Mouse (Mus musculus) CH12F3 (cell line): ENCODE measurements around the gene Slc37a2.
"Not testable (repeated sequence)": the region's sequence is repeated elsewhere in the genome, so short reads cannot be mapped to it uniquely, and the experiment has no call there.

ENCODE experiments used
- in situ Hi-C: fragments of 300-500 bp; cut with MboI; formaldehyde crosslinking; loops from 2 replicates; pipeline ENCODE4 v1.14.3; 2020; ENCODE audit warnings: low sequenced_read_pairs

The Slc37a2 gene

GRCm38 (mm10) chr9:37255149-37255888, at the start of gene Slc37a2:
Gene Slc37a2 (minus strand): TSS chr9:37255738.
- in situ Hi-C loops = no loop called here

GRCm38 (mm10) chr9:37301720-37302119, 46.2 kb upstream of the Slc37a2 start:
- in situ Hi-C loops = no loop called here

- in situ Hi-C loops = not testable (repeated sequence)
Observed at GRCm38 (mm10) chr9:37300501-37300900, 45.0 kb upstream of the Slc37a2 start.

- in situ Hi-C loops = no loop called here
Observed at GRCm38 (mm10) chr9:37295586-37295985, 40.0 kb upstream of the Slc37a2 start.

GRCm38 (mm10) chr9:37266622-37267021, 11.1 kb upstream of the Slc37a2 start:
- in situ Hi-C loops = no loop called here

GRCm38 (mm10) chr9:37255889-37256225, 319 bp upstream of the Slc37a2 start:
- in situ Hi-C loops = no loop called here

GRCm38 (mm10) chr9:37254531-37255110, 917 bp downstream of the Slc37a2 start:
- in situ Hi-C loops = no loop called here

GRCm38 (mm10) chr9:37250631-37251030, 4.9 kb downstream of the Slc37a2 start:
- in situ Hi-C loops = no loop called here

- in situ Hi-C loops = no loop called here
Observed at GRCm38 (mm10) chr9:37249976-37250375, 5.6 kb downstream of the Slc37a2 start.

- in situ Hi-C loops = no loop called here
Observed at GRCm38 (mm10) chr9:37248381-37248906, 7.1 kb downstream of the Slc37a2 start.

GRCm38 (mm10) chr9:37247429-37247828, 8.1 kb downstream of the Slc37a2 start:
- in situ Hi-C loops = no loop called here

- in situ Hi-C loops = no loop called here
Observed at GRCm38 (mm10) chr9:37245810-37246209, 9.7 kb downstream of the Slc37a2 start.

GRCm38 (mm10) chr9:37245404-37245803, 10.1 kb downstream of the Slc37a2 start:
- in situ Hi-C loops = no loop called here

GRCm38 (mm10) chr9:37244600-37244999, 10.9 kb downstream of the Slc37a2 start:
- in situ Hi-C loops = no loop called here

GRCm38 (mm10) chr9:37242764-37243163, 12.8 kb downstream of the Slc37a2 start:
- in situ Hi-C loops = no loop called here

GRCm38 (mm10) chr9:37235951-37236737, 19.4 kb downstream of the Slc37a2 start:
- in situ Hi-C loops = no loop called here

GRCm38 (mm10) chr9:37232201-37233195, 23.0 kb downstream of the Slc37a2 start:
- in situ Hi-C loops = no loop called here

GRCm38 (mm10) chr9:37230486-37231195, 24.9 kb downstream of the Slc37a2 start:
- in situ Hi-C loops = no loop called here

GRCm38 (mm10) chr9:37229880-37230325, 25.6 kb downstream of the Slc37a2 start:
- in situ Hi-C loops = loop anchor here (10.0 kb wide), 1 partner anchor 265 kb away; no protein-coding TSS in a partner anchor
